ENCODE assay signal across 16 mouse cellular contexts in genomic region chr2:69810169-69810568, GRCm38 (mm10).
"Had no signal": no experiment of that assay in that cellular context is flagged by ENCODE, and none has a peak within 500 bp of the region (broad histone marks: within the 10 kb centered on the region; RNA-seq: fewer than 3 reads in every experiment).

No protein-coding gene starts in this region.

- H3K36me3 ChIP-seq: kidney, embryonic 15.5 days; limb, embryonic 15.5 days; liver, embryonic 12.5 days; midbrain, embryonic 15.5 days; neural tube, embryonic 13.5 days had no signal

- H3K4me1 ChIP-seq: kidney, embryonic 15.5 days; limb, embryonic 15.5 days; midbrain, embryonic 15.5 days; neural tube, embryonic 13.5 days had no signal

- DNase-seq: kidney, adult 2 months; kidney, postnatal 25 days; layer of hippocampus, postnatal 36 days; lung, embryonic 14.5 days; lung, postnatal 10 days; lung, postnatal 4 days; retina, postnatal 1 day; right cerebral cortex, postnatal 4 days; spleen, adult 18-20 months; thymus, adult 2 months; thymus, postnatal 25 days had no signal

- H3K27me3 ChIP-seq: kidney, embryonic 15.5 days; limb, embryonic 15.5 days; liver, embryonic 12.5 days; midbrain, embryonic 15.5 days; neural tube, embryonic 13.5 days had no signal

- H3K4me3 ChIP-seq: kidney, embryonic 15.5 days; limb, embryonic 15.5 days; liver, embryonic 12.5 days; midbrain, embryonic 15.5 days; neural tube, embryonic 13.5 days had no signal

- H3K27ac ChIP-seq: kidney, embryonic 15.5 days; limb, embryonic 15.5 days; liver, embryonic 12.5 days; midbrain, embryonic 15.5 days; neural tube, embryonic 13.5 days had no signal
